Mouse (Mus musculus): ENCODE measurements at regions not wholly inside any gene's neighbourhood (a gene's known extent, or its start where the extent isn't known, plus 50 kb on each side); places are given as distances from the start of the nearest gene placed in this dataset.

GRCm38 (mm10) chr12:15967550-15968102 is 150.9 kb upstream of the Trib2 start:
- DNase-seq (ENCODE audit: low read depth, low spot score), result no peak

- no peak for DNase-seq (ENCODE audit: low read depth, low spot score)
Observed at GRCm38 (mm10) chr12:15966631-15967030, 149.9 kb upstream of the Trib2 start.

- no peak for DNase-seq (ENCODE audit: low read depth, low spot score)
Observed at GRCm38 (mm10) chr12:15965921-15966320, 149.2 kb upstream of the Trib2 start.

GRCm38 (mm10) chr12:15964073-15964472 is 147.4 kb upstream of the Trib2 start:
- no peak for DNase-seq (ENCODE audit: low read depth, low spot score)

- no peak for DNase-seq (ENCODE audit: low read depth, low spot score)
Observed at GRCm38 (mm10) chr12:15961834-15962233, 145.1 kb upstream of the Trib2 start.

- DNase-seq (ENCODE audit: low read depth, low spot score), result no peak
Observed at GRCm38 (mm10) chr12:15937443-15938237, 120.9 kb upstream of the Trib2 start.

- no peak for DNase-seq (ENCODE audit: low read depth, low spot score)
Observed at GRCm38 (mm10) chr12:15932067-15932466, 115.3 kb upstream of the Trib2 start.

GRCm38 (mm10) chr12:15931535-15931934 is 114.8 kb upstream of the Trib2 start:
- no peak for DNase-seq (ENCODE audit: low read depth, low spot score)

- DNase-seq (ENCODE audit: low read depth, low spot score), result no peak
Observed at GRCm38 (mm10) chr12:15930155-15930554, 113.4 kb upstream of the Trib2 start.

- no peak for DNase-seq (ENCODE audit: low read depth, low spot score)
Observed at GRCm38 (mm10) chr12:15929541-15929940, 112.8 kb upstream of the Trib2 start.

GRCm38 (mm10) chr12:15918291-15918690 is 101.6 kb upstream of the Trib2 start:
- DNase-seq (ENCODE audit: low read depth, low spot score), result no peak

- DNase-seq (ENCODE audit: low read depth, low spot score), result no peak
Observed at GRCm38 (mm10) chr12:15912959-15913358, 96.2 kb upstream of the Trib2 start.

GRCm38 (mm10) chr12:15912491-15912890 is 95.8 kb upstream of the Trib2 start:
- DNase-seq (ENCODE audit: low read depth, low spot score), result no peak

- DNase-seq (ENCODE audit: low read depth, low spot score), result no peak
Observed at GRCm38 (mm10) chr12:15911254-15911991, 94.7 kb upstream of the Trib2 start.

GRCm38 (mm10) chr12:15897539-15897938 is 80.8 kb upstream of the Trib2 start:
- no peak for DNase-seq (ENCODE audit: low read depth, low spot score)

GRCm38 (mm10) chr12:15896511-15896910 is 79.8 kb upstream of the Trib2 start:
- no peak for DNase-seq (ENCODE audit: low read depth, low spot score)

- DNase-seq (ENCODE audit: low read depth, low spot score), result no peak
Observed at GRCm38 (mm10) chr12:15895215-15895614, 78.5 kb upstream of the Trib2 start.

GRCm38 (mm10) chr12:15890591-15890990 is 73.9 kb upstream of the Trib2 start:
- DNase-seq (ENCODE audit: low read depth, low spot score), result no peak

- DNase-seq (ENCODE audit: low read depth, low spot score), result no peak
Observed at GRCm38 (mm10) chr12:15879907-15880430, 63.2 kb upstream of the Trib2 start.

Data from brain, embryonic 18.5 days (tissue).